Mouse (Mus musculus) liver, embryonic 14.5 days (tissue): ENCODE results near the gene Prm1. TPM values are rescaled to one million over a fixed set of nuclear protein-coding genes. Genes with fewer than 3 reads are reported as not detected.

ENCODE experiments used
- ATAC-seq: fragments of 200-750 bp; cut with Nextera tagmentation; 2 replicates; pipeline ENCODE4 v1.8.0; 2017; ENCODE audit warnings: moderate number of reproducible peaks, mild to moderate bottlenecking, moderate library complexity; ENCODE audit not compliant: insufficient read depth
- DNase-seq, 3 experiments: peaks; one replicate each; pipeline ENCODE4 v3.0.0-alpha.2; 2012 to 2013; ENCODE audit warnings: low read depth in 3 of 3, low spot score in 3 of 3
- H3K27ac ChIP-seq: fragments of 300-500 bp; sonication (generic); 2 replicates; pipeline ENCODE4 v1.5.1; 2014; ENCODE audit warnings: moderate library complexity, mild to moderate bottlenecking, control low read depth, inconsistent platforms
- H3K27me3 ChIP-seq: fragments of 300-500 bp; sonication (generic); 2 replicates; pipeline ENCODE4 v1.6.1; 2014; ENCODE audit warnings: mild to moderate bottlenecking, low read length, moderate library complexity; ENCODE audit not compliant: control insufficient read depth, insufficient read depth
- H3K36me3 ChIP-seq: fragments of 300-500 bp; sonication (generic); replicated peaks from 2 replicates; pipeline ENCODE4 v1.6.1; 2014; ENCODE audit warnings: low read depth; ENCODE audit not compliant: control insufficient read depth, insufficient read depth
- H3K4me1 ChIP-seq, 2 experiments: fragments of 200-500 bp in 1 of 2; fragments of 300-500 bp in 1 of 2; sonication (generic) in 1 of 2; replicated peaks; 2 replicates each; pipeline ENCODE4 v1.6.1; 2012 to 2014; ENCODE audit warnings: antibody characterized with exemption in 1 of 2, inconsistent platforms in 1 of 2, low read length in 1 of 2; ENCODE audit not compliant: control insufficient read depth in 2 of 2, insufficient read depth in 2 of 2
- H3K4me2 ChIP-seq: fragments of 300-500 bp; sonication (generic); 2 replicates; pipeline ENCODE4 v1.6.1; 2014; ENCODE audit warnings: low read depth, mild to moderate bottlenecking, control low read depth, moderate library complexity
- H3K4me3 ChIP-seq, 2 experiments: fragments of 200-500 bp in 1 of 2; fragments of 300-500 bp in 1 of 2; sonication (generic) in 1 of 2; 2 replicates each; pipeline ENCODE4 v1.5.1; 2012 to 2014; ENCODE audit warnings: low read depth in 2 of 2, low read length in 2 of 2, mild to moderate bottlenecking in 2 of 2, control low read depth in 1 of 2, inconsistent platforms in 1 of 2, moderate library complexity in 1 of 2; ENCODE audit not compliant: insufficient read depth in 1 of 2
- H3K9ac ChIP-seq: fragments of 300-500 bp; sonication (generic); replicated peaks from 2 replicates; pipeline ENCODE4 v1.6.1; 2014; ENCODE audit warnings: mild to moderate bottlenecking, control low read depth, moderate library complexity
- H3K9me3 ChIP-seq: fragments of 300-500 bp; sonication (generic); 2 replicates; pipeline ENCODE4 v1.6.1; 2016; ENCODE audit warnings: low read length, mixed read lengths; ENCODE audit not compliant: control insufficient read depth
- CTCF ChIP-seq: IDR thresholded peaks from 2 replicates; pipeline ENCODE4 v1.5.1; 2016; ENCODE audit warnings: antibody characterized with exemption, low read depth, control low read depth
- EP300 ChIP-seq: IDR thresholded peaks from 2 replicates; pipeline ENCODE4 v1.6.1; 2016; ENCODE audit warnings: antibody characterized with exemption, low read depth
- WGBS: fragments of 180-500 bp; shearing (Covaris S2); extraction: QIAGEN DNeasy Blood & Tissue Kit; methylation state at CpG from one replicate; pipeline ENCODE4 v1.1.7; 2014; ENCODE audit not compliant: insufficient replicate concordance; 5-methylcytosine and 5-hydroxymethylcytosine counted together
- polyA plus RNA-seq, 2 experiments: library from polyadenylated mRNA; depleted of rRNA in 1 of 2; stranded (reverse) in 1 of 2; unstranded in 1 of 2; fragments of >200 nt; fragmentation: Nextera tagmentation in 1 of 2; extraction: Ambion mirVana in 1 of 2; gene quantifications; 2 replicates each; pipeline versions ENCODE4 v1.2.1 to v1.2.3; 2012 to 2014

Prm1 gene
- polyA plus RNA-seq, 2 experiments, result not detected

DNA sequence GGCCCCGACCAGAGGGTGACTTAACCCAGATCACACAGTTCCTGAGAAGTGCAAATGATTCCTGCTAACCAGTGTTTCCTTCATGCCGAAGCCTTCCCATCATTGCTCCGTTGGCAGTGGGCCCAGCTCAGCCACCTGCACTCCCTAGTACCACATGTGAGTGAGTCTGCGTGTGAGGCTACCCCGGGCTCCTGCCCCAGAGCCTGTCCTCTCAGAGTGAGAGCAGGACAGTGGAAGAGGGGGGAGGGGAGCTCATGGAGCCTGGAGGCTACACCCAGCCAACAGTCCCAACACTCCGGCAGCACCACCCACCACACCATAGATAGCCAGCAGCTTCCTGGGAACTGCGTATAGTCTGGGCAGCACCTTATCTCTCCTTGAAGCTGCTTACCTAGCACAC lies 55.8 kb downstream of the Prm1 start:
- Histone ChIP-seq H3K4me1 (no peaks in the 10 kb centered on the region), H3K27me3 (no peaks in the 10 kb centered on the region), H3K27ac (no peak overlapping the region), H3K9ac (no peak overlapping the region), H3K36me3 (no peaks in the 10 kb centered on the region), H3K9me3 (no peaks in the 10 kb centered on the region), H3K4me2 (no peak overlapping the region), H3K4me3 (no peak overlapping the region)
- no peak for ATAC-seq
- 64% methylated on average over 7 of the region's 7 CpGs for WGBS
- TF ChIP-seq EP300 (no peak), CTCF (no peak)
- DNase-seq, result no peak

DNA sequence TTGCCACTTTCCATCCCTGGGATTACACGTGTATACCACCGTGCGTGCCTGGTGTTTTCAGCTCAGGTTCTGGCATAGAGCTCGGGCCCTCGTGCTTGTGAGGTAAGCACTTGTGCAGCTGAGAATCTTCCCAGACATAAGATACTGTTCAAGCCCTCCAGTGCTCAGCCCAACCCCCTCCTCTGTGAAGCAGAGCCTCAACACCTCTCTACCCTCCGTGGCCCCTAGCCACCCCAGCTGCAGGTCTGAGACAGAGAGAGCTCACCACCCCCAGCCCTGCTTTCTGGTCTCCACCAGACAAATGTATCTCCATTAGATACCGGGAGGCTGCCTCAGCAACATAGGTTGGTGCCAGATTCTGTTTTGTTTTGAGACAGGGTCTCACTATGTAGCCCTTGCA lies 56.4 kb downstream of the Prm1 start:
- no peak for ATAC-seq
- TF ChIP-seq CTCF (no peak), EP300 (no peak)
- Histone ChIP-seq H3K27me3 (no peaks in the 10 kb centered on the region), H3K4me1 (no peaks in the 10 kb centered on the region), H3K4me3 (no peak overlapping the region), H3K27ac (no peak overlapping the region), H3K9me3 (no peaks in the 10 kb centered on the region), H3K9ac (no peak overlapping the region), H3K4me2 (no peak overlapping the region), H3K36me3 (no peaks in the 10 kb centered on the region)
- WGBS, result 57% methylated on average over 7 of the region's 7 CpGs
- DNase-seq, result no peak

Other genes starting within 250 kb of the Prm1 start
- 0.35 and 0.36 TPM in 2 replicates for gene Socs1, start 20.3 kb downstream of the Prm1 start, polyA plus RNA-seq (2012; rRNA removed)
- gene Socs1, start 20.3 kb downstream of the Prm1 start, polyA plus RNA-seq (2014; fragmentation: Nextera tagmentation; extraction: Ambion mirVana), result 0.36 and 0.56 TPM in 2 replicates
- gene Tnp2, start 17.2 kb downstream of the Prm1 start, polyA plus RNA-seq (2012; rRNA removed), result not detected in 2 replicates
- not detected in 2 replicates for gene Tnp2, start 17.2 kb downstream of the Prm1 start, polyA plus RNA-seq (2014; fragmentation: Nextera tagmentation; extraction: Ambion mirVana)
- gene Prm3, start 14.9 kb downstream of the Prm1 start, polyA plus RNA-seq (2012; rRNA removed), result not detected in 2 replicates
- gene Prm3, start 14.9 kb downstream of the Prm1 start, polyA plus RNA-seq (2014; fragmentation: Nextera tagmentation; extraction: Ambion mirVana), result not detected in 2 replicates
- not detected in 2 replicates for gene Prm2, start 9.7 kb downstream of the Prm1 start, polyA plus RNA-seq (2012; rRNA removed)
- gene Prm2, start 9.7 kb downstream of the Prm1 start, polyA plus RNA-seq (2014; fragmentation: Nextera tagmentation; extraction: Ambion mirVana), result not detected in 2 replicates
- gene Gm11172, start 7.1 kb upstream of the Prm1 start, polyA plus RNA-seq (2012; rRNA removed), result not detected in 2 replicates
- not detected in 2 replicates for gene Gm11172, start 7.1 kb upstream of the Prm1 start, polyA plus RNA-seq (2014; fragmentation: Nextera tagmentation; extraction: Ambion mirVana)
- 2.6 and 2.9 TPM in 2 replicates for gene Rmi2, start 29.2 kb upstream of the Prm1 start, polyA plus RNA-seq (2012; rRNA removed)
- gene Rmi2, start 29.2 kb upstream of the Prm1 start, polyA plus RNA-seq (2014; fragmentation: Nextera tagmentation; extraction: Ambion mirVana), result 1.3 TPM in 2 replicates